Mouse (Mus musculus) layer of hippocampus, adult 9-10 months (tissue): ENCODE data around the gene Socs2.

Source experiments
- DNase-seq: peaks from one replicate; pipeline ENCODE4 v3.0.0; 2022; ENCODE audit warnings: low spot score

The Socs2 gene

GRCm38 (mm10) chr10:95416685-95417495 lies at the start of gene Socs2:
Socs2 (minus strand) TSS chr10:95417180.
- peak; percentile 33 for DNase-seq

DNA sequence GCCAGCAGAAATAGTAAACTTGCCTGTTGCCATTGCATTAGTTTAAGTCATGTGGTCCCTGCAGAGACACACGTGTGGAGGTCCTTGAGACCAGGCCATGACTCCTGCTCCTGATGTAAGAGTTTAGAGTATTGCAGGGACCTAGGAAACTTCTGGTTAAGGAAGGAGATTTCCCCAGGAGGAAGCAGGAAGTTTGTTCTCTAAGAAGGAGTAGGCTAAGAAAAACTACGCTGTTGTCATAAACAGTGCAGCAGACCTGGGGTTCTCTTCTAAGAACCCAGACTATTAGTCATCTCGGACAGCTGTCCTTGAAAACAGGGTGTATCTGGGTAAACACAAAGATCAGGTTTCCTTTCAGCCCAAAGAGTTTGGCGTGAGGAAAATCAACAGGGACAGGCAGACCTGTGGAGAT lies 48.5 kb upstream of the Socs2 start:
- DNase-seq, result no peak

GRCm38 (mm10) chr10:95464527-95464926 lies 47.5 kb upstream of the Socs2 start:
- no peak for DNase-seq

DNA sequence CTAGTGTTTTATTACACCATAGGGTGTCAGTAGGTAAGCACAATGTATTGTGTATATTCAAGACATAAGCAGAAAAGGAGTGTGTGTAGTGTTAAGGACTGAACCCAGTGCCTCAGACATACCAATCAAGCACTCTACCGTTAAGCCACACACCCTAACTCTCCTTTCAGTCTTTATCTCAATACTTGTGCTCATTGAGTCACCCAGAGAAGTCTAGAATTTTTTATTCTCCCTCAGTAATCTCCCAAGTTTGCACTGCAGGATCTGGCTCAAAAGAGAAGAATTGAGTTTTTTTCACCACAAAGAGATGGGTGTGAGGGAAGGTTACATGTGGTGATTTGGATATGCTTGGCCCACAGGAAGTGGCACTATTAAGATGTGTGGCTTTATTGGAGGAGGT lies 45.3 kb upstream of the Socs2 start:
- DNase-seq, result no peak

GRCm38 (mm10) chr10:95461053-95461553 lies 44.1 kb upstream of the Socs2 start:
- no peak for DNase-seq

GRCm38 (mm10) chr10:95458050-95458806 lies 41.2 kb upstream of the Socs2 start:
- DNase-seq, result no peak

GRCm38 (mm10) chr10:95457367-95458049 lies 40.5 kb upstream of the Socs2 start:
- DNase-seq, result no peak

DNA sequence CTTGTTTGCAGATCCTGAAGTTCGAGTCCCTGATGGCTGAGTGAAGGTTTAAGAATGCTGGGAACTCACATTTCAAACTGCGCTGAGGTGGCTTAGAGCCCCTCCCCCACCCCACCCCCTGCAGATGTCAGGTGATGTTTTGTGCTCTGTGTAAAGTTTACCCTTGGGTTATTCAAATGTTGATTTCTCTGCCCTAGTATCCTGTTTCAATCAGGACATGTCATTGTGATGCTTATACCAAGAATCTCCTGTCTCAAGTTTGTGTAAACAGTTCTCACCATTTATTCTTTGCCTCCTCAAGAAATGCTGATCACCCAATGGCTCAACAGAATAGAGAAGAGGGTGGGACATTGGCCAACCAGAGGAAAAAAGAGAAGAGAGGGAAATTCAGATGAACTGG lies 39.1 kb upstream of the Socs2 start:
- no peak for DNase-seq

DNA sequence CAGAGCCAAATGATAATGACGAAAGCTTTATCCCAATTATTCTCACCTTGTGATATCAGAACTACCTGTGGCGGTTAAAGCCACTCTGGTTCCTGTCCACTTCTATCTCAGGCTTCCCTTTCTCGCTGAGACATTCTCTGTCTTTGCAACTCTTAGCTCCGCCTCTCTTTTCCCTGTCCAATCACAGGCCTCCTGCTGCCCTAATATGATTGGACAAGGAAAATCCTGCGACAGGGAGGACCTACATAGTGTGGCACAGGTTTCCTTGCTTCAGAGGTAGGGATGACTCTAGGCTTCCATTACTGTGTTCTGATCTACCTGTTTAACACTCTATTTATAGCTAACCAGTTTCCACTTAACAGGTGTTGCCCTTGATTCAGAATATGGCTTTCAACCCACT lies 36.3 kb upstream of the Socs2 start:
- DNase-seq, result no peak

DNA sequence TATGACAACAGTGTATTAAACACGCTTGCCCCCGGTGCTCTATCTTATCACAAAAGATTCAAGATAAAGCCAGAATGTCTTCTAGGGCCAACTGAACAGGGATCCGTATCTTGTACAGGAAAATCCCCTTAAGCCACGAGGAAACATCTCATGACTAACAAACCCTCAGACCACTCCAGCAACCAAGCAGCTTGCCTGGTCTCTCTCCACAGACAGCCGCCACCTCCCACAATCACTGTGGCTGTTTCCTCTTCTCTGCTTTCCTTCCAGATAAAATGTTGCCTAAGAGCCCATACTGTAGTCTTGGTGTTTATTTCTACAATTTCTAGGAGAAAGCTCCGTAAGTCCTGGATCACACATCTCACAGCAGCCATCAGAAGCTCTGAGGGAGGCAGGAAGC lies 32.1 kb upstream of the Socs2 start:
- no peak for DNase-seq

DNA sequence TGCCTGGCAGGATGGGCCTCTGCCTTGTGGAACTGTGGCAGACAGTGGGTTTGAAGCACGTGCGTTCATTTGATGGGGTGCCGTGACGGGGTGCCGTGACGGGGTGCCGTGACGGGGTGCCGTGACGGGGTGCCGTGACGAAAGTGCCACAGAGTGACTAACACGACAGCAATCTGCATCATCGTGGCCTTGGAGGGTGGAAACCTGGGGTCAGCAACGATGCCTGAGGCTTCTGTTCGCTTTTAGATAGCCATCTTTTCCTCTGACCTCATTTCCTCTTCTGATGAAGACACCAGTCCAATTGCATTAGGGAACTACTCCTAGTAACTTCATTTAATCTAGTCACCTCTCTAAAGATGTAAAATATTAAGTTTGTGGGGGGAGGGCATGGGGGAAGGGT lies 31.0 kb upstream of the Socs2 start:
- DNase-seq, result no peak

- no peak for DNase-seq
Observed at GRCm38 (mm10) chr10:95445104-95446056, 28.4 kb upstream of the Socs2 start.

DNA sequence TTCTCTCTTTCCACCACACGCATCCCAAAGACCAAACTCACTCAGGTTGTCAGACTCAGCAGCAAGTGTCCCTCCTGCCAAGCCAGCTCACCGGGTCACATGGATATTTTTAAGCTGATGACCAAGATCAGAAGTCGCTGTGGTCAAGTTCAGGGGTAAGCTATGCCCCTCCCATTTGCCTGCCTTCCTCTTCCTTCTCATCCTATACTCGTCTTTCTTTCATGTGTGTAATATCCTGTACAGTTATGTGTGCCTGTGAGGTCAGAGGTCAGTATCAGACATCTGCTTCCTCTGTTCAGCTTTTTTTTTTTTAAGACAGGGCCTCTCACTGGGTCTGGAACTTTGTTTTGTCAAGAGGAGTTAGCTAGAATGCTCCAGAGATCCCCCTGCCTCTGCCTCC lies 25.4 kb upstream of the Socs2 start:
- no peak for DNase-seq

DNA sequence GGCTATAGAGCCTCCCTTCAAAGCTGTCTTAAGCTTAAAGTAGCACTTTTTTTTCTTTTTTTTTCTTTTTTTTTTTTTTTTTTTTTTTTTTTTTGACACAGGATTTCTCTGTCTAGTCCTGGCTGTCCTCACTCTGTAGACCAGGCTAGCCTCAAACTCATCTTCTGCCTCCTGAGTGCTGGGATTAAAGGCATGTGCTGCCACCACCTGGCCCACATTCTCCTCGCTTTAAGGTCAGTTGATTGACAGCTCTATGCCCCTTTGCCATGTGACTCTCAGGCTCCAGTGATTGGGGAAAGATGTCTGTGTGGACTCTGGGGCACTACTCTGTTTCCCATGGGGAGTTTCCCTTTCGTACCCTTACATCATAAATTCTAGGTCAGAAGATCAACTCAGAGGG lies 23.6 kb upstream of the Socs2 start:
- no peak for DNase-seq

DNA sequence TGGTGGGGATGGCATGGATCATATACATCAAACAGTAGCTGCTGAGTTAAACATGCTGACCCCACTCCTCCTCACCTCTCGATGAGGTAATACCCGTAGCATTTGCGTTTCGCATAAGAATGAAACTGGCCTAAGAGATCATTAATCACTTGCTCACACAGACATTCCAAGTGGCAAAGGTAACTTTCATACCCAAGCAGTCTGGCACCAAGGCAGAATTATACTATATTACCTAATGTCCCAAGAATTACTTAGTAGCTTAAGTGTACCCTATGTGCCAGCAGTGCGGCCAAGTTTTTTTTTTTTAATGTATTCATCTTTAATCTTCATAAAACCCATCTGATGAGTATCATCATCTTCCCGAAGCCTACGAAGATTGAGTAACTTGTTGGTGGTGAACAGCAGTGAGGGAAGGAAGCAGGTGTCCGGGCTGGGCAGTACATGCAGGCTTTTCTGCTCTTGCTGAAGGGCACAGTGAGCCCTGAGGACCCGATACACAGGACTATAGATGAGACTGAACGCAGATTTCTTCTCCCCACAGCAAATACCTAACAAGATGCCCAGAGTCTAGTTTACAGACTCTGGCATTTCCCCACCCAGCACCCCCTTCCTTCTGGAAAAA lies 22.8 kb upstream of the Socs2 start:
- no peak for DNase-seq

DNA sequence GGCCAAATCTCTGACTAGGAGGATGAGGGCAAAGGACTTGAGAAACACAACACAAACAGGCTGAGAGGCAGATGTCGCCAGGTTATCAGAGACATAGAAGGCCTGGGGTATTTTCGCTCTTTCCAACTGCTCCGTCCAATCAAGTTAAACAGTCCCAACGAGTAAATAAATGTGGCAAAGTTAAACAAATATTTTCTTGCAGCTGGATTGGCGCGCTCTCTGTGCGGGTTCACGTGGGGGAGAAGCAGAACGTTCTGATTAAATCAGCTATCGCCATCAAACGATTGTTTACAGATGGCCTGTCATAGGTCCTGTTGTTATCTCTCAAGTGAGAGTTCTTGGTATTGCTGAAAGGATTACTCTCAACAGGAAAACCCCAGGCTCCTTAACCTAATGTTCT lies 22.0 kb upstream of the Socs2 start:
- DNase-seq, result no peak

DNA sequence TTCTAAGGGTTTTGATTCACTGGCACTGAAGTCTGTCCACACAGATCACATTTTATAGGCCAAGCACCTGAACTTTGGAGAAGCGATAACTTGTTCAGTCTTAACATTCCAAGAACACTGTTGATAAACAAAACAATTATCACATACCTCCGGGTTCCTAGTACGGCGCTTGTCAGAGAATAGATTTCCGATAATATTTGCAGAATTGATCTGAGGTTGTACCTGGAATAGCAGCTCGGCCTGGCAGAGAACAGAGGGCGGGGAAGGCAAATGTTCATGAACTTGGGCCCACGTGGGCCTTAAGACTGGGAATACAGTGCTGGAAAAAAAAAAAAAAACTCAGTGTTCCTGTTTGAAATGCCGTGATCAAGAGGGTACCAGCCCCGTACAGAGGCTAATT lies 13.3 kb upstream of the Socs2 start:
- no peak for DNase-seq

- DNase-seq, result no peak
Observed at GRCm38 (mm10) chr10:95429111-95429510, 12.1 kb upstream of the Socs2 start.

- DNase-seq, result no peak
Observed at GRCm38 (mm10) chr10:95426207-95427115, 9.5 kb upstream of the Socs2 start.

DNA sequence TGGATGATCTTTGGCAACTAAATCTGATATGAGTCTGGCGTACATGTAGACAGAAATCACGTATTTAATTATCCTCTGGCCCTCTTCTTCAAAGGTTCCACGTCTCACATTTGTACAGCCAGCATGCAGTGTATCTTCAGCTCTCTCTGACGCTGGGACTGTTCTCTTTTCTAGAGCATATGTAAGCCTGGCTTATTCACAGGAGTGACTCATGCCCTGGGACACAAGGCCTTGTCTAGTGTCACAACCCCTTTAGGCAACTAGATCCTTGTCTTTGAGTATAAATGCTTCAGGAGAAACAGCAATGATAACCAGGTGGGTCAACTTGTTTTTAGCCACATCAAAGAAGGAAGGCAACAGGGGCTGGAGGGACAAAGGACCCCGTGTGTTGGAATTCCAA lies 5.7 kb upstream of the Socs2 start:
- no peak for DNase-seq
